Mouse (Mus musculus) ES-Bruce4 (cell line): Measurements from ENCODE around the gene Sufu.

Source experiments
- CTCF ChIP-seq: IDR thresholded peaks from one replicate; pipeline ENCODE4 v1.8.1; 2011; ENCODE audit warnings: low read depth, low read length
- EP300 ChIP-seq: IDR thresholded peaks from 2 replicates; pipeline ENCODE4 v1.6.1; 2011; ENCODE audit warnings: low read depth, low read length; ENCODE audit not compliant: insufficient read depth
- POLR2A ChIP-seq: IDR thresholded peaks from one replicate; pipeline ENCODE4 v1.8.1; 2011; ENCODE audit warnings: low read length; ENCODE audit not compliant: insufficient read depth

DNA sequence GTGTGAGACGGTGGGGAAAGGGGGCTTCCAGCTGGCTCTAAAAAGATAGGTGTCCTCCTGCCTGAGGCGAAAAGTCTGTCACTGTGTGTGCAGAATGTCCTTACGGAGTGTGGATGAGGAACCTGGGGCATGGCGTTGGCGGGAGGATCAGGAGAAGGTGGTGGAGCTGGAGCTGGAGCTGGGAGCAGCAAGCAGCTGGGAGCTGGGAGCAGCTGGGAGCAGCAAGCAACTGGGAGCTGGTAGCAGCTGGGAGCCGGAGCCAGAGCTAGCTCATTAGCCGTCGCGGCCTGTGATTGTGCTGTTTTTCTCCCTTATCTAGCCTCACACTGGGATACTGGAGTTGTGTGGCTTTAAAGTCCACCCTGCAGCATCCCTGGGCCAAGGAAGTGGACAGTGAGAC is 19.6 kb downstream of the Sufu start:
- TF ChIP-seq CTCF: no peak
- TF ChIP-seq EP300: no peak
- no peak for TF ChIP-seq POLR2A
